Mouse (Mus musculus): ENCODE data around the gene Zfhx3. TPM values are rescaled to one million over a fixed set of nuclear protein-coding genes. Genes with fewer than 3 reads are reported as not detected.

Gene Zfhx3
- polyA plus RNA-seq, 1 experiment from 2014 or later: 1.2 TPM

DNA sequence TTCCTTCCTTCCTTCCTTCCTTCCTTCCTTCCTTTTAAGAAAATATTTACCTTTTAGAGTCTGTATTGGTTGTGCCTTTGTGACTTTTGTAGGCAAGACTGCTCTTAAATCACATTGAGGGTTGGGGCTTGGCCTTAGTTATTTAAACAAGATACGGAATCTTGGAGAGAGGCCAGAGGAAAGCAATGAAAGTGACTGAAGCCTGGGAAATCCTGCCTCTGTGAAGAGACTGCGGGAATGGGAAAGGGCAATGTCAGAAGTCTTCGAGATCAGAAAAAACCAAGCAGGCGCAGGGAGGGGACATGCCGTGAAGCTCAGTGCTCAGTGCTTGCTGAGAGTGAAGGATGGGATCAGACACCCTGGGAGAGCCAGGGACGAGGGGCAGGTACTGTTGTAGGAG, 973.4 kb downstream of the Zfhx3 start:
- no peak overlapping the region for H3K4me3 ChIP-seq (ENCODE audit: low read depth, low read length)
- ATAC-seq (ENCODE audit: low read depth): no peak
- no peak overlapping the region for H3K4me2 ChIP-seq (ENCODE audit: low read depth, low read length)
- H3K9ac ChIP-seq (ENCODE audit: low read depth, low read length): no peak overlapping the region
- no peaks in the 10 kb centered on the region; the same call in 1 of the 2 replicates for H3K36me3 ChIP-seq (ENCODE audit: control insufficient read depth, insufficient read depth)
- H3K27ac ChIP-seq (ENCODE audit: low read length): no peak overlapping the region
- peaks cover 3% of the 10 kb centered on the region for H3K4me1 ChIP-seq (ENCODE audit: control insufficient read depth, low read depth, low read length)
- no peaks in the 10 kb centered on the region for H3K27me3 ChIP-seq (ENCODE audit: control insufficient read depth, insufficient read depth, low read depth, low read length)
- WGBS (ENCODE audit: insufficient replicate concordance): 55% methylated on average over 6 of the region's 6 CpGs
- H3K9me3 ChIP-seq (replicated peaks; ENCODE audit: control insufficient read depth, low read length): no peaks in the 10 kb centered on the region

DNA sequence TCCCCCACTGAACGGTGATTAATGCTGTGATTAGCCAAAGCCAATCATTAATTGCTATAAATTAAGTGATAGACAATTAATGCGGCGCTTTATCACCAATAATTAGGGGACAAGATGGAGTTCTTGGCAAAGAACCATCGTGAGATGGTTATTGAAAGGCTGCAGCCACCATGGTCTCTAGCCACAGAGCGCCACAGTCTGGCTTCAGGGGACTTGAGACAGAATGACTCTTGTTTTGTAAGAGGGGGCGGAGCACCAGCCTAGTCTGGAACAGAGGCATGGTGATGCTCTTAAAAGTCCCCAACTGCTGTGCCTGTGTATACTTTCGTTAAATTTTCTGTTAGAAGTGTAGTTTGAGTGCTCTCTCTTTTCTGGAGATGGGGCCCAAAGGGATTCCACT, 977.7 kb downstream of the Zfhx3 start:
- H3K4me2 ChIP-seq (ENCODE audit: low read depth, low read length): no peak overlapping the region
- H3K4me3 ChIP-seq (ENCODE audit: low read depth, low read length): no peak overlapping the region
- H3K36me3 ChIP-seq (ENCODE audit: control insufficient read depth, insufficient read depth): no peaks in the 10 kb centered on the region; the same call in 1 of the 2 replicates
- 81% methylated on average over 7 of the region's 7 CpGs for WGBS (ENCODE audit: insufficient replicate concordance)
- no peaks in the 10 kb centered on the region; the same call in 1 of the 2 replicates for H3K4me1 ChIP-seq (ENCODE audit: control insufficient read depth, low read depth, low read length)
- H3K27me3 ChIP-seq (ENCODE audit: control insufficient read depth, insufficient read depth, low read depth, low read length): no peaks in the 10 kb centered on the region
- no peak for ATAC-seq (ENCODE audit: low read depth)
- no peak overlapping the region for H3K9ac ChIP-seq (ENCODE audit: low read depth, low read length)
- no peak overlapping the region for H3K27ac ChIP-seq (ENCODE audit: low read length)
- no peaks in the 10 kb centered on the region for H3K9me3 ChIP-seq (replicated peaks; ENCODE audit: control insufficient read depth, low read length)

DNA sequence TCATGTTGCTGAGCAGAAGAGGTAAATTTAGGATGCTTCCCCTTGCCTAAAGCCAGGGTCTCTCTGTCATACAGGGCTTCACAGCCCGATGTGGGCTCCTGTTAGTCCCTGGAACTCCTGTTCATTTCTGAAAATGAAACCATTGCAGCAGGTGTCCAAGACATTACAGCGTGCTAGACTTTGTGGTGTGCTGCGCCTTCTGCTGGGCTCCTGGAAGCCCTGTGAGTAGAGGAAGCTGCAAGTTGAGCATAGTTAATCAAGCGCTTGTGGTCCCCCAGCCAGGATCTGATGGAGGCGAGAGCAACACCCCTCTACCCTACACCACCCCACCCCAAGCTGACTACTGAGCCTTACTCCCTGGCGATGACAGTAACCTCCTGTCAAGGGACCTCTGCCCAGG, 980.7 kb downstream of the Zfhx3 start:
- H3K36me3 ChIP-seq (ENCODE audit: control insufficient read depth, insufficient read depth): no peaks in the 10 kb centered on the region
- 56% methylated on average over 6 of the region's 6 CpGs for WGBS (ENCODE audit: insufficient replicate concordance)
- ATAC-seq (ENCODE audit: low read depth): no peak

DNA sequence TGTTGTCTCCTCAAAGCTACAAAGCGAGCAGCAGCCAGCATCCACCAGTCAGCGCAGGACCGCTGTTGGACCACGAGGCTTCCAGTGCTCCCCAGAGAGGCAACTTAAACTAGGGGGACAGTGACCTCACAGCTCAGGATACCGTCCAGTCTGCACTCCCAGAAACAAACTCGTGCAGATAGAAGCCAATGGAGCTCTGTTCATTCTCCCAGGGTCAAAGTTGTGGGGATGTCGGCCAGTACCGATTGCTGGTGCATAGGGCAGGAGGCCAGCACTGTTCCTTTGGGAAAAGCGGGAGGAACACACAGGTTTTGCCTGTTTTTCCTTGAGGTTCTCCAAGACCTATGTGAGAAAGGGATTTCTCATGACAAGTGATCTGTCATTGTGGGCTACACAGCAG, 982.1 kb downstream of the Zfhx3 start:
- no peak overlapping the region for H3K27ac ChIP-seq (ENCODE audit: low read length)
- 80% methylated on average over 9 of the region's 9 CpGs for WGBS (ENCODE audit: insufficient replicate concordance)
- H3K9ac ChIP-seq (ENCODE audit: low read depth, low read length): no peak overlapping the region
- no peaks in the 10 kb centered on the region for H3K27me3 ChIP-seq (ENCODE audit: control insufficient read depth, insufficient read depth, low read depth, low read length)
- no peak overlapping the region for H3K4me2 ChIP-seq (ENCODE audit: low read depth, low read length)
- no peak overlapping the region for H3K4me3 ChIP-seq (ENCODE audit: low read depth, low read length)
- H3K9me3 ChIP-seq (replicated peaks; ENCODE audit: control insufficient read depth, low read length): no peaks in the 10 kb centered on the region
- no peaks in the 10 kb centered on the region for H3K36me3 ChIP-seq (ENCODE audit: control insufficient read depth, insufficient read depth)
- H3K4me1 ChIP-seq (ENCODE audit: control insufficient read depth, low read depth, low read length): no peaks in the 10 kb centered on the region
- ATAC-seq (ENCODE audit: low read depth): no peak

More for the DNA sequence above, 980.7 kb downstream of the Zfhx3 start:
- Histone ChIP-seq H3K4me1 (ENCODE audit: control insufficient read depth, low read depth, low read length) (no peaks in the 10 kb centered on the region), H3K9ac (ENCODE audit: low read depth, low read length) (no peak overlapping the region), H3K9me3 (replicated peaks; ENCODE audit: control insufficient read depth, low read length) (no peaks in the 10 kb centered on the region), H3K27me3 (ENCODE audit: control insufficient read depth, insufficient read depth, low read depth, low read length) (no peaks in the 10 kb centered on the region), H3K4me3 (ENCODE audit: low read depth, low read length) (no peak overlapping the region), H3K4me2 (ENCODE audit: low read depth, low read length) (no peak overlapping the region), H3K27ac (ENCODE audit: low read length) (no peak overlapping the region)

DNA sequence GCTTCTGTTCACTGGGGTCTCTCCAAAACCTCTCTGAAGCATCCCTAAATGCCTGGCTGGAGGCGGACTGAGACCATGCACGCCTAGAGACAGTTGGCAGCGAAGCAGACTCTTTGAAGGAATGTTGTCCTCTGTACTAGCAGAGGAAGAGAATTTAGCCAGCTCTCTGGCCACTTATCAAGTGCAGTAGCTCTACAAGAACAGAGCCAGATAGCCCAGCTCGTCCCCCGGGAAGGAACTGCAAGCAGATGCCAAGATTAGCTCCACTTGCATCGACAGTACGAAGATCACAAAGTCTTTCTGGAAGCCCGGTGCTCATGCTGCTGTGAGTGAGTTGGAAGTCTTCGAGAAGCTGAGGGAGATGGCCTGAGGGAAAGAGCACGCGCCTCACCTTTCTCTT, 983.7 kb downstream of the Zfhx3 start:
- H3K9ac ChIP-seq (ENCODE audit: low read depth, low read length): no peak overlapping the region
- no peaks in the 10 kb centered on the region for H3K9me3 ChIP-seq (replicated peaks; ENCODE audit: control insufficient read depth, low read length)
- H3K27me3 ChIP-seq (ENCODE audit: control insufficient read depth, insufficient read depth, low read depth, low read length): no peaks in the 10 kb centered on the region
- no peak overlapping the region for H3K4me2 ChIP-seq (ENCODE audit: low read depth, low read length)
- no peaks in the 10 kb centered on the region; the same call in 1 of the 2 replicates for H3K4me1 ChIP-seq (ENCODE audit: control insufficient read depth, low read depth, low read length)
- no peaks in the 10 kb centered on the region for H3K36me3 ChIP-seq (ENCODE audit: control insufficient read depth, insufficient read depth)
- no peak overlapping the region for H3K27ac ChIP-seq (ENCODE audit: low read length)
- H3K4me3 ChIP-seq (ENCODE audit: low read depth, low read length): no peak overlapping the region
- no peak for ATAC-seq (ENCODE audit: low read depth)
- 64% methylated on average over 11 of the region's 11 CpGs for WGBS (ENCODE audit: insufficient replicate concordance)

DNA sequence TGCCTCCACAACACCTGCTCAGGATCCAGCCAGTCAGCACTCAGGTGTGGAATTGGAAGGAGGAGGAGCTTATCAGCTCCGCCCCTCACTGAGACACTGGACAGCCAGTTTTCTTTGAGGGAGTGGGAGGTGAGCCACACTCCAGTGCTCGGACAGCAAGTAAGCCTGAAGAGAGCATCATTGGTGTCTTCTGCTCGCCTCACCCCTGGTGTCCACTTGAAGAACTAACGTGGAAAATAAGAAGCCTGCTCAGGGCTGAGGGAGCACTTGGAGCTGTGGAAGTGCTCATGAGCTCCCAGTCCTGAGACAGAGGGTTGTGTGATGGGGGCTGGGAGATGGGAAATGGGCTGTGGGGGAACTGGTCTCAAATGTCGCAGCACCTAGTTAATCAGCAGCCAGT, 988.2 kb downstream of the Zfhx3 start:
- H3K4me1 ChIP-seq (ENCODE audit: control insufficient read depth, low read depth, low read length): no peaks in the 10 kb centered on the region; the same call in 1 of the 2 replicates
- H3K27ac ChIP-seq (ENCODE audit: low read length): no peak overlapping the region
- no peaks in the 10 kb centered on the region for H3K36me3 ChIP-seq (ENCODE audit: control insufficient read depth, insufficient read depth)
- H3K27me3 ChIP-seq (ENCODE audit: control insufficient read depth, insufficient read depth, low read depth, low read length): no peaks in the 10 kb centered on the region
- no peaks in the 10 kb centered on the region for H3K9me3 ChIP-seq (replicated peaks; ENCODE audit: control insufficient read depth, low read length)
- WGBS (ENCODE audit: insufficient replicate concordance): 61% methylated on average over 5 of the region's 5 CpGs
- no peak for ATAC-seq (ENCODE audit: low read depth)
- no peak overlapping the region for H3K9ac ChIP-seq (ENCODE audit: low read depth, low read length)
- H3K4me2 ChIP-seq (ENCODE audit: low read depth, low read length): no peak overlapping the region
- no peak overlapping the region for H3K4me3 ChIP-seq (ENCODE audit: low read depth, low read length)

DNA sequence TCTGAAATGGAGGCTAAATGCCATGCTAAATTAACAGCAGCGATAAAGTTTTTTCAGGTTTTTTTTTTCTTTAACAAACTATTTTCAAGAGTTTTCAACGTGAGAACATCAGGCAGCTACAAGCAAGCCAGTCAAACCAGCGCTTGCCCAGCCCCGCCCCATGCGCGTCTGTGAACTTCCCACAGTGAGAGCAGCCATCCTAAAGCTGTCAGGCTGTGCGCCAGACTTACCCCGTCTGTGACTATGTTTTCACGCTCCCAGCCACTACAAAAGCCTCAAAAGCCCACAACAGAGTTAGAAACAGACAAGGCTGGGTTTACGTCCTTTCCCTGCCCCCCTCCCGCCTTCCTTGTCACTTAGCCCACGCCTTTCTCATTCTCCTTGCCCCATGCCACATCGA, 989.4 kb downstream of the Zfhx3 start:
- no peaks in the 10 kb centered on the region for H3K27me3 ChIP-seq (ENCODE audit: control insufficient read depth, insufficient read depth, low read depth, low read length)
- H3K27ac ChIP-seq (ENCODE audit: low read length): no peak overlapping the region
- H3K4me1 ChIP-seq (ENCODE audit: control insufficient read depth, low read depth, low read length): no peaks in the 10 kb centered on the region; the same call in 1 of the 2 replicates
- H3K36me3 ChIP-seq (ENCODE audit: control insufficient read depth, insufficient read depth): no peaks in the 10 kb centered on the region
- no peak for ATAC-seq (ENCODE audit: low read depth)
- no peak overlapping the region for H3K4me2 ChIP-seq (ENCODE audit: low read depth, low read length)
- H3K9ac ChIP-seq (ENCODE audit: low read depth, low read length): no peak overlapping the region
- H3K4me3 ChIP-seq (ENCODE audit: low read depth, low read length): no peak overlapping the region
- no peaks in the 10 kb centered on the region for H3K9me3 ChIP-seq (replicated peaks; ENCODE audit: control insufficient read depth, low read length)
- 70% methylated on average over 13 of the region's 13 CpGs for WGBS (ENCODE audit: insufficient replicate concordance)

DNA sequence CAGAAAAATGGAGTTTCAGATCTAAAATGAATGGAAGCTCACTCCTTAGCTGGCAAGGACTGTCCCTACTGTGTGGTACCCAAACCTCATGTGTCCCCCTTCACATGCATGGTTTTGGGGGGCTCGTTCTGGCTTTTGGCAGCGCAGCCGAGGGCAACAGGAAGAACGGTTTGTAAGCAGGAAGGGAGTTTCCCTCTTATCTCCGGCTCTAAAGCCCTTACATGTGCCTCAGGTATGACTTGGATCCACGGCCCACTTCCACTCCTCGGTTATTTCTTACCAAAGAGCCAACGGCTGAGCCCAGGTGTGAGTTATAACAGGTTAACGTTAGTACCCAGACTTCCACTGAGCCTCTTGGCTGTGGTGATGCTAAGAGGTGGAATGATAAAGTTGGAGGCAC, 990.3 kb downstream of the Zfhx3 start:
- 45% methylated on average over 9 of the region's 9 CpGs for WGBS (ENCODE audit: insufficient replicate concordance)
- Histone ChIP-seq H3K4me1 (ENCODE audit: control insufficient read depth, low read depth, low read length) (no peaks in the 10 kb centered on the region; the same call in 1 of the 2 replicates), H3K9ac (ENCODE audit: low read depth, low read length) (no peak overlapping the region), H3K36me3 (ENCODE audit: control insufficient read depth, insufficient read depth) (no peaks in the 10 kb centered on the region), H3K4me2 (ENCODE audit: low read depth, low read length) (no peak overlapping the region), H3K27ac (ENCODE audit: low read length) (no peak overlapping the region), H3K4me3 (ENCODE audit: low read depth, low read length) (no peak overlapping the region), H3K9me3 (replicated peaks; ENCODE audit: control insufficient read depth, low read length) (no peaks in the 10 kb centered on the region), H3K27me3 (ENCODE audit: control insufficient read depth, insufficient read depth, low read depth, low read length) (no peaks in the 10 kb centered on the region)
- no peak for ATAC-seq (ENCODE audit: low read depth)

DNA sequence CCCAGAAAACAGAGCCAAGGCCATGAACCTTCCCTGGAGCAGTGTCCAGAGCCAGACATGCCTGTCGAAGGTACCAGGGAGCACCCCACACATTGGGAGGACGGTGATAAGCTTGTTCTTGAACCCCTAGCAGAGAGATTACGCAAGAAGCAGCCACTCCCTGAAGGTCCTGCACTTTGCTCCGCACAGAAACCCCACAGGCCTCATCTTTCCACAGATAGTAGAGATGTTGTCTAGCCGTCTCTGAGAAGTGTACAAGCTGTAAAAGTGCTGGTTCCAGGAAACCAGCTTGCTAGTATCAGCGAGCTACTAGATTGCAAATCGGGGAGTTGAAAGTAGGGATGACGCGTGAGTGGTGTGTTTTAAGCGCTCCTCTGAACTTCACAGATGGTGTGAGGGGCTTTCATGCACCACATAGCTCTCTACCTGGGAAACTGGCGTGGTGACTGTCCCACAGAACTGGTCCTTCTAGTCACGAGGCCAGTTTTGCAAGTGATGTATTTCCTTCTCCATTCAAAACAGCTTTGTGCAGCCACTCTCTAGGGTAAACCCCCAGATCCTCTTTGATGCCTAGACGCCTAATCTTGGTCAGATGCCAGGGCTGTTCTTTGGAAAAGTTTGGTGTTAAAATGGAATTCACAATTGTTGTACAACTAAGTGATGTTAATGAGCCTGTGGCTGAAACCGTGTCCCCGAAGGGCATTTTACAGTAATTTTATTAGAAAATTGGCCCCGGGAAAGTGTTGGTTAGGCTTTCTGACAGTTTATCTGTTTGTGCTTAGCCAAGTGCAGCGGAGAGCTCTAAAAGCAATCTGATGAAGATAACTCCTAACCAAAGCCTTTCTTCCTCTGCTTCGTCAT, 993.6 kb downstream of the Zfhx3 start:
- Histone ChIP-seq H3K36me3 (ENCODE audit: control insufficient read depth, insufficient read depth) (no peaks in the 10 kb centered on the region), H3K27me3 (ENCODE audit: control insufficient read depth, insufficient read depth, low read depth, low read length) (no peaks in the 10 kb centered on the region), H3K4me1 (ENCODE audit: control insufficient read depth, low read depth, low read length) (no peaks in the 10 kb centered on the region), H3K9ac (ENCODE audit: low read depth, low read length) (no peak overlapping the region), H3K27ac (ENCODE audit: low read length) (no peak overlapping the region), H3K4me3 (ENCODE audit: low read depth, low read length) (no peak overlapping the region), H3K4me2 (ENCODE audit: low read depth, low read length) (no peak overlapping the region), H3K9me3 (replicated peaks; ENCODE audit: control insufficient read depth, low read length) (no peaks in the 10 kb centered on the region)
- WGBS (ENCODE audit: insufficient replicate concordance): 46% methylated on average over 18 of the region's 18 CpGs
- no peak for ATAC-seq (ENCODE audit: low read depth)
